Mouse (Mus musculus) kidney, adult 11 months (tissue): ENCODE measurements around the gene Ptpn13.

Experiments
- DNase-seq: peaks from one replicate; pipeline ENCODE4 v3.0.0; 2022

The Ptpn13 gene

DNA sequence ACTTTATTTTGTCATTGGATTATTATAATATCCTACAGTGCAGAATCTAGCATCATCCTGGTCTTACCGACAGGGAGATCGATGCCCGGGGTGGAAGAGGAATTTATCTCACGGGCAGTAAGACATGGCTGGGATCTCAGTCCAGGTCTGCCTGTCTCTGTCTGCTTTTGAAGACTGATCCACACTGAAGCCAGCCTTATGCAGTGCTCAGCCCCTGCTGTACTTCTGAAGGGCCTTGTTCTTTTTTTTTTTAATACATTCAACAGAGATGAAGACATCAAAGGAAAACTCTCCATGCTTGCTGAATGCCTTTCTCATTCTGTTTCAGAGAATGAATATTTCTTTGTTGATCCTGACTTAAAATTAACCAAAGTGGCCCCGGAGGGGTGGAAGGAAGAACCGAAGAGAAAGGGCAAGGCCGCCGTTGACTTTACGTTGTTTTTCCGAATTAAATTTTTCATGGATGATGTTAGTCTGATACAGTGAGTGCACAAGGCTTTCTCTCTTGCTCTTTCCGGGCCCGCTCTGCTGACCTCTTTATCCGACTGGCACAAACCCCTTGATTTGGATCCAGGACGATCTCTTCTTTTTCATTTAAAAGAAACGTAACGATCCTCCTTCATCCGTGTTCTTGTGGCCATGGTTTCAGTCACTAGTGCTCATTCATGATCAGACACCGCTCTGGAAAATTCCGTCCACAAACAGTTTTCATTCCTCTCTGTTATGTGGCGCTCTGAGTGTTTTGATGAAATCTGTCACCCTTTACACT is 101.9 kb downstream of the Ptpn13 start:
- no peak for DNase-seq

- DNase-seq = peak; percentile 70
Observed at GRCm38 (mm10) chr5:103527437-103527718, 102.4 kb downstream of the Ptpn13 start.

- no peak for DNase-seq
Observed at GRCm38 (mm10) chr5:103530214-103530613, 105.2 kb downstream of the Ptpn13 start.

DNA sequence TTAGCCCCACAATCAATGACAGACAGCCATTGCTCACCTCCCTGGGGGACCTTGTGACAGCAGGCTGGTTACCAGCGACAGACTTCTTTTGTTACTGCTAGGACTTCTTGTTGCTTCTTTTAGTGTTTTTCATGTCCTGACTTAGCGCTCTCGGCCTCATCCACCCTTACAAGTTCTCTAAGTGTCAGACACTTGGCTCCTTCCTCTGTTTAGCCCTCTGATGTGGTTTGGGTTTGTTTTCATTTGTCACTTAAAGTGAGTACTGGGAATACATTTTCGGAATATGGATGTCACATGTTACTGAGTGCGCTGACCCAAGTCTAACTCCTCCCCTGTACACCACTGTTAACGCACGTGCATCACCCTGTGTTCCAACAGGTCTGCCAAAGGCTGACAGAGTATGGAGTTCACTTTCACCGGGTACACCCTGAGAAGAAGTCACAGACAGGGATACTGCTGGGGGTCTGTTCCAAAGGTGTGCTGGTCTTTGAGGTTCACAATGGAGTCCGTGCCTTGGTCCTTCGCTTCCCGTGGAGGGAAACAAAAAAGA is 107.9 kb downstream of the Ptpn13 start:
- DNase-seq = peak; percentile 72

GRCm38 (mm10) chr5:103534454-103534853 is 109.5 kb downstream of the Ptpn13 start:
- peak; percentile 32 for DNase-seq

DNA sequence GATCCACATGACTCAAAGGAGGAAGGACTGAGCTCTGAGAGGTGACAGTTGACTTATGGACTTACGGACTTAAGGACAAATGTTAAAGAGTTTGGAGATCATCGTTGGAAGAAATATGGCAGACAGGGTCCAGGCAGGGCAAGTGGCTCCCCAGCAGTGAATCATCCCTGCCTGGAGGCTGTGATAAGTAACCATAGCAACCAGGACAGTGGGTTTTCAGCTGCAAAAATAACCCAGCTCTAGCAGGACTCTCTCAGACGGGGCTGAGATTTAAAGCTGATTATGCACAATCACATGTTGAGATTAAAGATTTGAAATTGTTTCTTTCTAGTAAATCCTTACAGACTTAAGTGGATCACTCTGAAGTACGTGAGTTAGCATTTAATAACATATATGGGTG is 112.4 kb downstream of the Ptpn13 start:
- DNase-seq = no peak

GRCm38 (mm10) chr5:103540612-103541011 is 115.6 kb downstream of the Ptpn13 start:
- DNase-seq = no peak

GRCm38 (mm10) chr5:103541136-103541535 is 116.1 kb downstream of the Ptpn13 start:
- no peak for DNase-seq

GRCm38 (mm10) chr5:103541542-103541941 is 116.5 kb downstream of the Ptpn13 start:
- no peak for DNase-seq

- DNase-seq = no peak
Observed at GRCm38 (mm10) chr5:103545381-103546000, 120.5 kb downstream of the Ptpn13 start.

DNA sequence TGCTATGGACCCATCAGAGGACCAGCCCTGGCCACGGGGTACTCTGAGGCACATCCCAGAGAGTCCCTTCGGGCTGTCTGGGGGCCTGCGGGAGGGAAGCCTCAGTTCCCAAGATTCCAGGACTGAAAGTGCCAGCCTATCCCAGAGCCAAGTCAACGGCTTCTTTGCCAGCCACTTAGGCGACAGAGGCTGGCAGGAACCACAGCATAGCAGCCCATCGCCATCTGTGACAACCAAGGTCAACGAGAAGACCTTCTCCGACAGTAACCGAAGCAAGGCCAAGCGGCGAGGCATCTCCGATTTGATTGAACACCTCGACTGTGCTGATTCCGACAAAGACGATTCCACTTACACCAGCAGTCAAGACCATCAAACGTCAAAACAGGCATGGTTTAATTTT is 129.8 kb downstream of the Ptpn13 start:
- no peak for DNase-seq

GRCm38 (mm10) chr5:103560546-103560945 is 135.6 kb downstream of the Ptpn13 start:
- peak; percentile 55 for DNase-seq

- DNase-seq = no peak
Observed at GRCm38 (mm10) chr5:103568034-103568433, 143.0 kb downstream of the Ptpn13 start.

GRCm38 (mm10) chr5:103569446-103569845 is 144.5 kb downstream of the Ptpn13 start:
- no peak for DNase-seq

DNA sequence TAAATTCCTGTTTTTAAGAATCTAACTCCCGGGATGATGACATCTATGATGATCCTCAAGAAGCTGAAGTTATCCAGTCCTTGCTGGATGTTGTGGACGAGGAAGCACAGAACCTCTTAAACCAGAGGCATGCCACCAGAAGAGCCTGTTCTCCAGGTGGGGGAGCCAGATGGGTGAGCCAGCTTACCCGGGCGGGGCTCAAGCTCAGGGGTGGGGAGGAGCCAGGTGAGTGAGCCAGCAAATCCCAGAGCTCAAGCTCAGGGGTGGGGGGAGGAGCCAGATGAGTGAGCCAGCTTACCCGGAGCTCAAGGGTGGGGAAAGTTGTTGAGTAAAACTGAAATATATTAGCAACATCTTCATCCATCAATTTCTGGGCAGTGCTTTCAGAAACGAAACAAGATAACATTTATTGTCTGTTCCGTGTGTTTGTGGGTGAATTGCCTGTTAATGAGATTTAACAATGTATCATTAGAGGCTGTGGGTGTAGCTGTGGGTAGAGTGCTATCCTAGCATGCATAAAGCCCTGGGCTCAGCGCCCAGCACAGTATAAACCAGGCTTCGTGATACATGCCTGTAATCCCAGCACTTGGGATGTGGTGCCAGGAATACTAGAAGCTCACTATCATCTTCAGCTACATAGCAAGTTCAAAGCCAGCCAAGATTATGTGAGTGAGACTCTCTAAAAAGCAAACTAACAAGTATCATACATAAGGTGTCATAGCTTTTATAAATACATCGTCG is 154.9 kb downstream of the Ptpn13 start:
- no peak for DNase-seq

- no peak for DNase-seq
Observed at GRCm38 (mm10) chr5:103587219-103587618, 162.2 kb downstream of the Ptpn13 start.

DNA sequence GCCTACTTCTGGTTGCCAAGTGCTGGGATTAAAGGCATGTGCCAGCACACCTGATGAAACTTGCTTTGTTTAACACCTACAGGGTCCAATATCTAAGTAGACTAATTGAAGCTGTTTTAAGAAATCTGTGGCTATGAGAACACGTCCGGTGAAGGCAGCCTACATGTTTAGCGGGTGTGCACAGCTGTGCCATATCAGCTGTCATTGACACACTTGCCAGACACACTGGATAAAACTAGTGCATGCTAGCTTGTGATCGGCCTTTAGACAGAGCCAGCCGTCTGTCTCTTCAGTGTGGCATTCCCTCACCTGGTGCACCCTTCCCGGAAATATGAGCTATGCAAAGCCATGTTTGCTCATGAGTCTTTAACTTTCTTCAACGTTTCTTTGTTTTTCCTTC is 166.9 kb downstream of the Ptpn13 start:
- no peak for DNase-seq

DNA sequence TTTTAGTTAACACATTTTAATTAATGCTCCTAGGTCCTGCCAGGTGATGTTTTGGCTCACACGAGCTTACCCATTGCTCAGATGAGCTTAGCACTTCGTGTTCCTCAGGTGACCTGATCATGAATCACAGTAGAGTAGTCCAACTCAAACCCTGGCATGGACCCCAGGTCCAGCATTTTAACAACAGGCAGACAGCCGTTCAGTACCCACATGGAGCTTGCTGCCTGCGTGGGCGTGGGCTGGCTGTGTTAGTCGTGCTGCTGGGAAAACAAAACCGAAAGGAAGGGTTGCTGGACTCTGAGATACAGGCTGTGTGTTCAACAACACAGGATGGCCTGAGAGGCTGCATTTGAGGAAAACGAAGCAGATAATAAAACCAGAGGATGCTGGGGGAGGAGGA is 167.7 kb downstream of the Ptpn13 start:
- no peak for DNase-seq

DNA sequence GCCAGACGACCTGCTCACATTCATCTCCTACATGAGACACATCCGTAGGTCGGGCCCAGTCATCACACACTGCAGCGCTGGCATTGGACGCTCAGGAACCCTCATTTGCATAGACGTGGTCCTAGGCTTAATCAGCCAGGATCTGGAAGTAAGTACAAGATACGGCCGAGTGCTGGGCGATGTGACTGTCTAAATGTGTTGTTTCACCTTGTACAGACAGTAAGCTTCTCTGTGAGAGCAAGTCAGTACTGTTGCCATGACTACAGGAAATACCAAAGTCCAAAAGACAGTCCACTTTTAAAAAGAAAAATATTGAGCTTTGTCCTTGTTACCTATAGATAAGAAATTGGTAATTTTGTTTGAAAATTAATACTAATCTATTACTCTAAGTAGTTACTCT is 168.6 kb downstream of the Ptpn13 start:
- no peak for DNase-seq

DNA sequence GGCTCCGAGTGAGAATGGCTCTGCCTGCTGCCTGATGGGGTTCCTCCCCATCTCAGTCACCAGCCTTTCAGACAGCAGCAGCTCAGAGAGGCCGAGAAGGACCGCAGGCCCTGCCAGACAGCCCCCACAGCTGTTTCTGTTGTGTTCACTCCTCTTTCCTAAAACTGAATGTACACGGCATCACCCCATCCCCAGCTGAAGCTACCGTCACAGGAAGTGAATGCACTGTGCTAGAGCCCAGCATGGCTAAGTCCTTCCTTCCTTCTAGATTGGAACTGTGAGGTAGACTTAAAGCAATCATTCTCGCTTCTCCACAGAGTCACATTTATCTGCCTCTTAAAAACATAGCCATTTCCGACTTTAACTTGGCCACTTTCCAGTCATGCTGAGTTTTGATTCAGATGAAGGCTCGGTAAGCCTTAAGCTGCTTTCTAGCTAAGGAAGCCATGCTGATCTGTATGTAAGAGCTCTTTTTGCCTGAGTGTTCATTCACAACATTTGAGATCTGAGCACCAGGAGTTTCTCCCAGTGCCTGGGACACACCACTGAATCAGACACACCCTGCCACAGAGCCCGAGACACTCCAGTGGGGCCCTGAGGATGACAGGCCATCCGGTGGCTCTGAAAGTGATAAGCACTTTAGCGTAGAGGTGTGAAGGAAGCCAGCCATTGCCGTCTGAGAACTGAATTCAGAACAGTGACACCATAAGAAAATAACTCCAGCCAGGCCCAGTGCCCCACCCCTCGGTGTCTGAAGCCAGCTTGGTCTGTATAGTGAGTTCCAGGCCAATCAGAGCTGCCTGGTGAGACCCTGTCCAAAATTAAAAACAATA is 170.6 kb downstream of the Ptpn13 start:
- DNase-seq = no peak

- no peak for DNase-seq
Observed at GRCm38 (mm10) chr5:103596467-103597146, 171.6 kb downstream of the Ptpn13 start.

DNA sequence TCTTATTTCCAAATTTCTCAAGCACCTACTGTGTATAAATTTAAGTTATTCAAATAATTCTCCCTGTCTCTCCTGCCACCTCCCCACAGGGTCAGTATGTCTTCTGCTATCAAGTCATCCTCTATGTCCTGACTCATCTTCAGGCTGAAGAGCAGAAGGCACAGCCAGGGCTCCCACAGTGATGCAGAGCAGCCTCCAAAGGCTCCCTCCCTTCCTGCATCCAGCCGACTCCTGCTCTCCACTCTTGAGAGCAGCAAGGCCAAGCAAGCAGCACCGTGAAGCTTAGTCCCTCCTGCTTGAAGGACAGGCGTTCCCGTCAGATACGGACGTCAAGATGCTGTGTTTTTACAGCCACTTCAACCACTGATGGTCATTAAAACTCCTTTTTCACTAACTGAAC is 172.6 kb downstream of the Ptpn13 start:
- DNase-seq = no peak
